Mouse (Mus musculus): ENCODE results near the gene Gm5148.

Gm5148 gene

GRCm38 (mm10) chr3:37692945-37693344 lies 31.3 kb downstream of the Gm5148 start:
- no peak for DNase-seq (ENCODE audit: low read depth, low spot score)

DNA sequence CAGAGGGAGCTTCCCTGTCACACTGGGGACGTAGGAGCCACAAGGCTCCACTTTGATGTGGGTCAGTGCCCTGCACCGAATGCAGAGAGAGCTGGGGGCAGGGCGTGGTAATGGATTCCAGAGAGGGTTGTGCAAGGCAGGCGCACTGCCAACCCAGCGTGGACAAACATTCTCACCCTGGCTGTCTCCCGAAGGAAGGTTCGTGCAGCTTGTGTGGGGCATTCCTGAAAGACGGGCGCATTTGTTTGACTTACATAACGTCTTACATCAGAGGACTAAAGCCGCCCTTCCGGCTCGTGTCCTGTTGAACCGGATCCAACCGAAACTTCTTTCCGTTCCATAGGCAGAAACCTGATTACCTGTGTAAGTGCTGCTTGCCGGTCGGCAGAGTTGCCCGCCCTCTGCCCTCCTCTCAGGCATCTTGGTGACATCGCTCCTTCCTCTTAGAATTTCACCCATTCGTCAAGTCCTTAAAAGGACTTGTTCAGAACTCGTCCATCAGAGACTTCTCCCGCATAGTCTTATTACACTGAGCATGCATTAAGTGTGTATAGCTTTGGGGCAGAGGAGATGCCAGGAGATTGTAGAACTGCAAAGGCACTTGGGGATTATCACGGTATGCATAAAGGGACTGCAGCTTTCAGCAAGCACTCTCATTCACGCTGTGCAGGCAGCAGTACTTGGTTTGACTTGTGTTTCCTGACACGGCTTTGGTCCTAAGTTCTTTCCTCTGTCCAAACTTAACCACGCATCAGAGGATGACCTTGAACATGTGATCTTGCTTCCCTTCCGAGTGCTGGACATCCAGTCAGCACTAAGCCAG lies 36.9 kb downstream of the Gm5148 start:
- peak; percentile 56 for DNase-seq (ENCODE audit: low read depth, low spot score)

GRCm38 (mm10) chr3:37686751-37687150 lies 37.5 kb downstream of the Gm5148 start:
- DNase-seq (ENCODE audit: low read depth, low spot score), result no peak

DNA sequence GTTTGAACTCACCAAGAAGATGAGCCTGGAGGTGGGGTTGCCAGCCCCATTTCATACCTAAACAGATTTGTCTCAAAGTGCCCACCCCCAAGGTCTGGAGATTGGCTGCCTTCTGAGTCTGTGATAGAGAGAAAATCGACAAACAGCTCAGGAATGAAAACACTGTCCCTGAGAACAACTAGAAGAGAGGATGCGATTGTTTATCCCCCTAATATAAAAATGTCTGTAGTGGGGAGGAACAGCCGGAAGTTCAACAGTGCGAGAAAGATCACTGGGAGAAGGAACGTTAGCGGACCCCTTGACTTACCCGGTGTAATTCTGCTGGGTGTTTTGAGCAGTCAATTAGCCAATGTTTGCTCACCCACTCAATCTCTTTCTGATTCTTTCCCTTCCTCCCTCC lies 38.1 kb downstream of the Gm5148 start:
- no peak for DNase-seq (ENCODE audit: low read depth, low spot score)

GRCm38 (mm10) chr3:37676291-37676690 lies 48.0 kb downstream of the Gm5148 start:
- no peak for DNase-seq (ENCODE audit: low read depth, low spot score)

DNA sequence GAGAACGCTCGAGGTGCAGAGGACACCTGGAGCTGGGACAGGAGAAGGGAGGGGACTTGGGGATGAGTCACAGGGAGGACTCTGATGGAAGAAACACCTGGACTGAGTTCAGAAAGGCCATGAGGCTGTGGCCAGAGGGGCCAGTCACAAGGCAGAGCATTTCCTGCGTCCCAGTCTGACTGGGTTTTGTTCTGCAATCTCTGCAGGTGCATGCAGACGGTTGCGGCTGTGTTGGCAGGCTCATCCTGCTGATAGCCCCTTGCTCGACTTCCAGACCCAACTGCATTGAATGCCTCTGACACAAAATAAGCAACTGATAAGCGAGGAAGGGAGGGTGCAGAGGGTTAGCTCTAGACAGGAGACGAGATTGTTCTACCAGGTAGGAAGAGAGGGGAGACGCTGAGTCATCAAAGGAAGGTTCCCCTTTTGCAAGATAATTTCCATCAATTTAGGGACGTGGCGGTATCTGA lies 49.2 kb downstream of the Gm5148 start:
- DNase-seq (ENCODE audit: low read depth, low spot score), result no peak

DNA sequence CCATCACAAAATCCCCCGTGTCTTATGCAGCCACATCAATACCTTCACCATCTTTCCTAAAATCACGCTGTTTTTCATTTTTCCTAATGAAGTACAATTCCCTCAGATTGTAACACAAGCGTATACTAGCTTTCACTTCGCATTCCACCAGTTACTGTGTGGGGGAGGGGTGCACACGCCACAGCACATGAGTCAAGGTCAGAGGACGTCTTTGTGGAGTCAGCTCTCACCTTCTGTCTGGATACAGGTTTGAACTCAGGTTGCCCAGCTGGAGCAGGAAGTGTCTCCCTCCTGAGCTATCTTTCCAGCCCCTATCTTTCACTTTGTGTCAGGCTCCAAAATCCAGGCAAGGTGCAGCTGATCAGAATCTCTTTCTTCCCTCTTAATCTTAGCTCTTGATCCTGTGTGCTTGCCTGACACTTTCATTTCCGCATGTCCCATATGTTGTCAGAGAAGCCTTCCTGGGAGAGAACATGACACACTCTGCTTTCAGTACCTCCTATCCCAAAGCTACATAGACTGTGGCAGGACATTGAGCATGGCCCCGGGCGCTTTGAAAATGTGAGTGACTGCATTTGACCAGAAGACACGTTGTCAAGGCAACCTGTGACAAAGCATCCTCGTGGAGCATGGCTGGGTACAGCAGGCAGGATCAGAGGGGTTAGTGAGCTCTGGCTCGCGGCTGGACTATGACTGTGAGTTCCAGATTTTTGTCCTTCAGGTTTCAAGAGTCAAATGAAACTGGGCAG lies 50.6 kb downstream of the Gm5148 start:
- DNase-seq (ENCODE audit: low read depth, low spot score), result no peak

DNA sequence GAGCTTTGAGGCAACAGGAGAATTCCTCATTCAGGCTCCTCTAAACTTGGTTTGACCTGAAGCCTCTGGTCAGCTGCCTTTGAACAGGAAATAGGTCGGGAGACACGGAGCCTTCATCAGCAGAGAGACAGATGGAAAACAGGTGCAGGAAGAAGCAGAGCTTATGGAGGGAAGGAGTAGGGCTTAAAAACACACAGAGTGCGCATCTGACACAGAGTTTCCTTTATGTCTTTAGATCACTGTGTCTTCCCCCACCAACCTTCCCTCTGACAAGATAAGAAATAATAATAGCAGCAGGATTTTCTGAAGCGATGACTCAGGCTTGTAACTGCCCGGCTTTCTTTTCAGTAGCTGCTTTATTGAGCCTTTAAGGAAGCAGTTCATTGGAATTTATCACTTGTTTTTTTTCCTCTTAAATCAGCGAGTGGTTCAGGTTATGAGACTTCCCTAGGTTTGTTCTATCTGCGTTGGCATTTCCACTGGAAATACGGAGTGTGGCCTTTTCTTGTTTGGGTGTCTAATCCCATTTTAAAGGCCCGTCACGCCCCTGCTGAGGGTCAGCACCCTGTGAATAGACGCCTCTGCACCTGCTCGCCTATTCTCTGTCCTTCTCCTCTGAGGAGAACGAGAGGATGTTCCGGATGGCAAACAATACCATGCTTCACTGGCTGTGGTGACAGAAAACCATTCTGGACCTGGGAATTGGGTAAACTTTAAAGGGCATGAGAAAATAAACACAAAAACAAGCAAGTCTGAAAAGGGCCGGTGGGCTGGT lies 51.8 kb downstream of the Gm5148 start:
- no peak for DNase-seq (ENCODE audit: low read depth, low spot score)

DNA sequence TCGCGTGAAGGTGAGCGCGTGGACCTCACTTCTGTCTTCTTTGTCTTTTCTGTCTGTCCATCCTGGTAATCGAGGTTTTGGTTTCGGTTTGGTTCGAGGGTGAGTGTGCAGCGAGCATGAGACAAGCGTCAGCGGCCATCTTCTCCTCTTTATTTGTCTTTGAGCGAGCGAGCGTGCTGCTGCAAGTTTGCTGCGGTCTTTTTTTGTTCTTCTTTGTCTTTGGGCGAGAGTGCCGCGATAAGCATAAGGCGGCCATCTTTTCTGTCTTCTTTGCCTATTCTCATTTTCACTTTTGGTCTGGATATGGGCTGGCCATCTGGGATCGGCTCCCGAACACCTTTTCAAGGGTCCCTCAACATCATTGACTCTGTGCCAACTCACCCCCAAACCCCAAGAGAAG lies 55.2 kb downstream of the Gm5148 start:
- no peak for DNase-seq (ENCODE audit: low read depth, low spot score)

DNA sequence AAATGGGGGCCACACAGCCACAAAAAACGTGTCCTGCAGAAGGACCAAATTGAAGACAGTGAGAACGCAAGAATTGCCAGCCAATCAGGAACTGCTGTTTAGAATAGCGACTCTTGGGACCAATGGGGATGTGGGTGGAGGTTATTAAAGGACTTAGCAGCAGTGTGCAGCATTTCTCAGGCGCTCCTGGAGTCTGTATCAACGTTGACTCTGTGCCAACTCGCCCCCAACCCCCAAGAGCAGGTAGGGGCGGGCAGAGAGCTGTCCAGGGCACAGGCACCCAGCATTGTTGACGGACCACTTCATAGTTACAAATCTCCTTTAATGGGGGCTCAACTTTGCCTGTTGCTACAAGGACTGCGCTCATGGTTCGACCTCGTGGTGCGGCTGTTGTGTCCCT lies 55.6 kb downstream of the Gm5148 start:
- DNase-seq (ENCODE audit: low read depth, low spot score), result no peak

DNA sequence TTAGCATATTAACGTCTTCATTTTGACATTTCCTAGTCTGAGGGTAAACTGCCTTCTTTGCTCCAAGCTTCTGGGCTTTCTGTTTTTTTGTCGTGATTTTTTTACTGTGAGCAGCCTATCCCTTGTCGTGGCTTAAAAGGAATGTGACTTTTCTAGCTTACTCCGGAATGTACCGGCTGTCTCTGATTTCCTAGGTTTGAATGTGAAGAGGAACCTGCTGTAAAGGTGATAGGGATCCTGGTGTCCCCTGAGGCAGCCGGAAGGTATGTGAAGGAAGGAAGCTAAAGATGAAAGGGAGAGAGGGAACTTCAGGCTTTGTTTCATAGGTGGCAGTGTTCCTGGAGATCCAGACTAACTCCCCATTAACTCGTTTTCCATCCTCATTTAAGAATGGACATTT lies 56.6 kb downstream of the Gm5148 start:
- DNase-seq (ENCODE audit: low read depth, low spot score), result no peak

DNA sequence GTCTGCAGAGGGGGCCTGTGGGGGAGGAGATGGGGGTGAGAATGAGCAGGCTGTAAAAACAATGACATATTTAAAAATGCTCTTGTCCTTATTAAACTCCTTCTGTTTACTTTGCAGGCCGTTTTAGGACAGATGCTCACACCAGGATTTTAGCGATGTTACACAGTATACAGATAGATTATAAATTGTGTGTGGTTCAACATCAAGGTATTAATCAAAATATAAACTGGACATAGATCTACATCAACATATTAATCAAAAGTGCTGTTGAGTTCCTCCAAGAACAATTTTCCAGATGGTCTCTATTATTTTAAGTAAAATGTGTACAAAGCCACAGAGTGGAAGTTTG lies 57.2 kb downstream of the Gm5148 start:
- DNase-seq (ENCODE audit: low read depth, low spot score), result no peak

DNA sequence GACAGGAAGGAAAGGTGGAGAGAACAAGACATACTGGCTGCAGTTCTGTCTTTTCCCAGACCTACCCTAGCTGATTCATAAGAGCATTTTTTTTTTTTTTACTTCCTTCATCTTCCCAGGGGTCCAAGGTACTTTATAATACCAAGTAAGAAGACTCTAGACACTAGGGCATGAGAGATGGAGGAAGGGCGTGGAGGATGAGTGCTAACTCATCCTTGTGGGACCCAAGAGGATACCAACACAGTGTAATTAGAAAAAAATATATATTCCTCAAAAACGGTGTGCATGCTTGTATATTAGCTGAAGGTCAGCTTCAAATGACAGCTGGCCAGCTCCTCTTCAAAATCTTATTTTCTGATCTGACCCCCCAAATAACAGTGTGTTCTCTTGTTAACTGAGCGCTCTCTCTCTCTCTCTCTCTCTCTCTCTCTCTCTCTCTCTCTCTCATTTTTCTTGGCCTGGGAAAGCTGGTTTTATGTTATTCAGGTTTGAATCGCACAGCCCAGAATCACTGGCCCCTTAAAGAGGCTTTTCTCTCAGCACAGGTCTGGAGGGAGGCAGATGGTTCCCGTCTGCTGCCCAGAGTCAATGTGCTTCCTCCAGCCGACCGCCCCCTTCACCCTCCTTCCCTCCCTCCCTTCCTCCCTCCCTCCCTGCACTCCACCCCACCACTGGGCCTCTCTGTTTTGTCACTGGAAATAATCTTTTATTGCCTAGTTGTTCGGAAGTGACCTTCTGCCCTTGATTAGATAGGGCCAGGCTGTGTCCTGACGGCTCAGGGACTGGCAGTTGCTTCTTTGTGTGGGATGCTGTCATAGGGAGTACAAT lies 57.8 kb downstream of the Gm5148 start:
- no peak for DNase-seq (ENCODE audit: low read depth, low spot score)
